Mouse (Mus musculus) midbrain, embryonic 14.5 days (tissue): ENCODE results near the gene Hk3. TPM values are rescaled to one million over a fixed set of nuclear protein-coding genes. Genes with fewer than 3 reads are reported as not detected.

ENCODE experiments used
- ATAC-seq: fragments of 200-750 bp; cut with Nextera tagmentation; 2 replicates; pipeline ENCODE4 v1.8.0; 2017; ENCODE audit warnings: moderate number of reproducible peaks, moderate library complexity; ENCODE audit not compliant: low FRiP score, low TSS enrichment
- DNase-seq: peaks from one replicate; pipeline ENCODE4 v3.0.0-alpha.2; 2015
- H3K27ac ChIP-seq: fragments of 300-500 bp; sonication (generic); replicated peaks from 2 replicates; pipeline ENCODE4 v1.5.1; 2014; ENCODE audit warnings: mild to moderate bottlenecking, low read depth, low read length, moderate library complexity
- H3K27me3 ChIP-seq: fragments of 300-500 bp; sonication (generic); 2 replicates; pipeline ENCODE4 v1.6.1; 2014; ENCODE audit warnings: low read length, control low read depth, mixed read lengths; ENCODE audit not compliant: control insufficient read depth, insufficient read depth
- H3K36me3 ChIP-seq: fragments of 300-500 bp; sonication (generic); 2 replicates; pipeline ENCODE4 v1.6.1; 2014; ENCODE audit warnings: low read length, control low read depth; ENCODE audit not compliant: control insufficient read depth, insufficient read depth
- H3K4me1 ChIP-seq: fragments of 300-500 bp; sonication (generic); 2 replicates; pipeline ENCODE4 v1.6.1; 2014; ENCODE audit warnings: mild to moderate bottlenecking, antibody characterized with exemption, low read length, control low read depth; ENCODE audit not compliant: control insufficient read depth, insufficient read depth
- H3K4me2 ChIP-seq: fragments of 300-500 bp; sonication (generic); 2 replicates; pipeline ENCODE4 v1.6.1; 2014; ENCODE audit warnings: mild to moderate bottlenecking, low read length, moderate library complexity
- H3K4me3 ChIP-seq: fragments of 300-500 bp; sonication (generic); replicated peaks from 2 replicates; pipeline ENCODE4 v1.5.1; 2014; ENCODE audit warnings: low read depth, low read length
- H3K9ac ChIP-seq: fragments of 300-500 bp; sonication (generic); replicated peaks from 2 replicates; pipeline ENCODE4 v1.6.1; 2014; ENCODE audit warnings: mild to moderate bottlenecking, low read length, moderate library complexity
- H3K9me3 ChIP-seq: fragments of 300-500 bp; sonication (generic); 2 replicates; pipeline ENCODE4 v1.6.1; 2016; ENCODE audit warnings: low read length, control low read depth, mixed read lengths; ENCODE audit not compliant: control insufficient read depth
- WGBS: fragments of 180-500 bp; shearing (Covaris S2); extraction: QIAGEN DNeasy Blood & Tissue Kit; methylation state at CpG from one replicate; pipeline ENCODE4 v1.1.7; 2014; 5-methylcytosine and 5-hydroxymethylcytosine counted together
- polyA plus RNA-seq: library from polyadenylated mRNA; unstranded; fragments of >200 nt; fragmentation: Nextera tagmentation; extraction: Ambion mirVana; gene quantifications from 2 replicates; pipeline ENCODE4 v1.2.1, GENCODE M21; 2014

Gene Hk3
- 0.40 and 1.1 TPM in 2 replicates for polyA plus RNA-seq

GRCm38 (mm10) chr13:55021194-55021779 is at the start of gene Hk3:
Hk3 (minus strand) TSS chr13:55021385.
- Histone ChIP-seq H3K27me3 (no peaks in the 10 kb centered on the region), H3K9me3 (no peaks in the 10 kb centered on the region), H3K9ac (no peak within 1 kb of the TSS), H3K4me3 (no peak within 1 kb of the TSS), H3K4me1 (no peaks in the 10 kb centered on the region), H3K4me2 (no peak within 1 kb of the TSS), H3K36me3 (no peaks in the 10 kb centered on the region), H3K27ac (no peak within 1 kb of the TSS)
- WGBS = 91% methylated on average over 13 of the region's 13 CpGs
- no peak for ATAC-seq
- DNase-seq = no peak

- no peak for ATAC-seq
- H3K36me3 ChIP-seq = 0 out of 2 replicates have a peak, but pooled peaks cover 5% of the 10 kb centered on the region
- no peak overlapping the region for H3K4me2 ChIP-seq
- H3K9ac ChIP-seq = no peak overlapping the region
- no peaks in the 10 kb centered on the region for H3K4me1 ChIP-seq
- H3K27me3 ChIP-seq = no peaks in the 10 kb centered on the region
- no peak overlapping the region for H3K27ac ChIP-seq
- DNase-seq = no peak
- WGBS = 78% methylated on average over 7 of the region's 7 CpGs
- no peaks in the 10 kb centered on the region for H3K9me3 ChIP-seq
- H3K4me3 ChIP-seq = no peak overlapping the region
Measured at GRCm38 (mm10) chr13:55069719-55070118, 48.5 kb upstream of the Hk3 start.

- Histone ChIP-seq H3K4me1 (no peaks in the 10 kb centered on the region), H3K27ac (no peak overlapping the region), H3K4me2 (no peak overlapping the region), H3K9ac (no peak overlapping the region), H3K4me3 (no peak overlapping the region), H3K27me3 (no peaks in the 10 kb centered on the region), H3K36me3 (no peaks in the 10 kb centered on the region), H3K9me3 (no peaks in the 10 kb centered on the region)
- DNase-seq = no peak
- ATAC-seq = no peak
- 87% methylated on average over 2 of the region's 2 CpGs for WGBS
Measured at GRCm38 (mm10) chr13:55063276-55063675, 42.1 kb upstream of the Hk3 start.

- no peak for DNase-seq
- Histone ChIP-seq H3K9me3 (no peaks in the 10 kb centered on the region), H3K4me3 (no peak overlapping the region), H3K9ac (no peak overlapping the region), H3K27ac (no peak overlapping the region), H3K4me2 (no peak overlapping the region), H3K4me1 (no peaks in the 10 kb centered on the region), H3K36me3 (peaks cover 6% of the 10 kb centered on the region; the same call in 1 of the 2 replicates), H3K27me3 (no peaks in the 10 kb centered on the region)
- 99% methylated on average over 2 of the region's 2 CpGs for WGBS
- no peak for ATAC-seq
Measured at GRCm38 (mm10) chr13:55058042-55058441, 36.9 kb upstream of the Hk3 start.

- no peak overlapping the region for H3K4me2 ChIP-seq
- H3K9ac ChIP-seq = no peak overlapping the region
- H3K4me1 ChIP-seq = 0 out of 2 replicates have a peak, but pooled peaks cover 5% of the 10 kb centered on the region
- 0 out of 2 replicates have a peak overlapping the region, but pooled peaks have one; percentile 41 for H3K27ac ChIP-seq
- ATAC-seq = no peak
- WGBS = 56% methylated on average over 3 of the region's 3 CpGs
- H3K27me3 ChIP-seq = no peaks in the 10 kb centered on the region
- peak; percentile 26 for DNase-seq
- no peak overlapping the region for H3K4me3 ChIP-seq
- H3K9me3 ChIP-seq = no peaks in the 10 kb centered on the region
- H3K36me3 ChIP-seq = peaks cover 4% of the 10 kb centered on the region; the same call in 1 of the 2 replicates
Measured at GRCm38 (mm10) chr13:55047706-55048105, 26.5 kb upstream of the Hk3 start.

GRCm38 (mm10) chr13:55040016-55040415 is 18.8 kb upstream of the Hk3 start:
- Histone ChIP-seq H3K4me3 (no peak overlapping the region), H3K4me1 (no peaks in the 10 kb centered on the region), H3K9ac (no peak overlapping the region), H3K27me3 (no peaks in the 10 kb centered on the region), H3K27ac (no peak overlapping the region), H3K36me3 (peaks cover 8% of the 10 kb centered on the region), H3K4me2 (no peak overlapping the region), H3K9me3 (no peaks in the 10 kb centered on the region)
- WGBS = 94% methylated on average over 2 of the region's 2 CpGs
- ATAC-seq = no peak
- no peak for DNase-seq

GRCm38 (mm10) chr13:55024215-55024614 is 3.0 kb upstream of the Hk3 start:
- H3K9ac ChIP-seq = no peak overlapping the region
- DNase-seq = no peak
- 90% methylated on average over 2 of the region's 2 CpGs for WGBS

GRCm38 (mm10) chr13:55022715-55023114 is 1.5 kb upstream of the Hk3 start:
- Histone ChIP-seq H3K9me3 (no peaks in the 10 kb centered on the region), H3K9ac (no peak overlapping the region), H3K4me3 (no peak overlapping the region), H3K36me3 (0 out of 2 replicates have a peak, but pooled peaks cover under 1% of the 10 kb centered on the region), H3K27ac (no peak overlapping the region), H3K27me3 (no peaks in the 10 kb centered on the region), H3K4me2 (no peak overlapping the region), H3K4me1 (no peaks in the 10 kb centered on the region)
- DNase-seq (no peak), ATAC-seq (no peak)
- 85% methylated on average over 9 of the region's 9 CpGs for WGBS

More at GRCm38 (mm10) chr13:55024215-55024614, 3.0 kb upstream of the Hk3 start:
- H3K36me3 ChIP-seq = peaks cover 12% of the 10 kb centered on the region
- no peaks in the 10 kb centered on the region for H3K9me3 ChIP-seq
- no peaks in the 10 kb centered on the region for H3K27me3 ChIP-seq
- no peak overlapping the region for H3K27ac ChIP-seq
- no peaks in the 10 kb centered on the region for H3K4me1 ChIP-seq
- ATAC-seq = no peak
- no peak overlapping the region for H3K4me2 ChIP-seq
- no peak overlapping the region for H3K4me3 ChIP-seq

DNA sequence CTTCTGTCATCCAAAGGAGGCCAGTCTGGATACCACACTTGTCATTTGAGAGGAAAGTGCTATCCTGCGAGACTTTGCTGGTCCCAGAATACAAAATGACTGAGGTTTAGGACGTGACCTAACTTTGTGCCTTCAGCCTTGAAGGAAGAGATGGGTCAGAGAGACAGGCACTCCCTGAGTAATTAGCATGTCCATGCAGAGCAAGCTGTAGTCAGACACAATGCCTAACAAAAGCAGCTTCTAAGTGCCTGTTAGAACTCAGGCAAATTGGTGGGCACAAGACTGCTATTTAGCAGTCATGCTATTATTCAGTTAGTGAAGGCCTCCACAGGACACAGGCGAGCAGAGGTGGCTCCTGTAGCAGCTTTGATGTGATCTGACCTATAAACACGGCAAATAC is 1.1 kb upstream of the Hk3 start:
- Histone ChIP-seq H3K27ac (no peak overlapping the region), H3K27me3 (no peaks in the 10 kb centered on the region), H3K4me3 (no peak overlapping the region), H3K9me3 (no peaks in the 10 kb centered on the region), H3K9ac (no peak overlapping the region), H3K36me3 (no peaks in the 10 kb centered on the region), H3K4me1 (no peaks in the 10 kb centered on the region), H3K4me2 (no peak overlapping the region)
- 47% methylated on average over 4 of the region's 4 CpGs for WGBS
- no peak for DNase-seq
- no peak for ATAC-seq
